Mouse (Mus musculus): ENCODE results near the gene Myh11.

- TF ChIP-seq ZNF384 (IDR thresholded peaks at IDR 0.05; ENCODE audit: low read depth, low read length) = no peak
- TF ChIP-seq CHD2 (IDR thresholded peaks at IDR 0.05; ENCODE audit: low read depth, low read length) = no peak
- TF ChIP-seq MAFK (IDR thresholded peaks at IDR 0.05; ENCODE audit: insufficient read depth, low read depth, low read length) = no peak
These were observed 38.3 kb downstream of the Myh11 start for GRCm38 (mm10) chr16:14252877-14253276.

All from ES-E14 (cell line).